Mouse (Mus musculus) ovary, adult 18-20 months (tissue): ENCODE data around the gene Saysd1.

ENCODE experiments used
- DNase-seq: peaks from one replicate; pipeline ENCODE4 v3.0.0; 2022; ENCODE audit warnings: low spot score, mixed read lengths

Gene Saysd1

DNA sequence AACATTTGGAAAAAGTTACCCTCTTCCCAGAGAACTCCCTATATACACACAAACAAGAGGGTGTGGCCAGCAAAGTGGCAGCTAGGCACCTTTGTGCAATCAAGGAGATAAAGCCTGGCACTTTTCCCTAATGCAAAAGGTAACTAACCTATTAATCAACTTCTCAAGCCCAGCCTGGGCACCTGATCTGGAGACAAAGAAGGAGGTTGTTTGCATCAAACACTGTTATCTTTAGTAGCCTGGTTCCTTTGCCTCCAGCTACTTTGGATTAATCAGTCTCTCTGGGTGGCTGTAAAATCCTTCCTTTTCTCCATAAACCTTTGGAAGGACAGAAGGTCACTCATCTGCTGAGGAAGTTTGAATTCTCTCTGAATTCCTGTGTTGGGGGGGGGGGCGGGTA lies 27.4 kb downstream of the Saysd1 start:
- no peak for DNase-seq

DNA sequence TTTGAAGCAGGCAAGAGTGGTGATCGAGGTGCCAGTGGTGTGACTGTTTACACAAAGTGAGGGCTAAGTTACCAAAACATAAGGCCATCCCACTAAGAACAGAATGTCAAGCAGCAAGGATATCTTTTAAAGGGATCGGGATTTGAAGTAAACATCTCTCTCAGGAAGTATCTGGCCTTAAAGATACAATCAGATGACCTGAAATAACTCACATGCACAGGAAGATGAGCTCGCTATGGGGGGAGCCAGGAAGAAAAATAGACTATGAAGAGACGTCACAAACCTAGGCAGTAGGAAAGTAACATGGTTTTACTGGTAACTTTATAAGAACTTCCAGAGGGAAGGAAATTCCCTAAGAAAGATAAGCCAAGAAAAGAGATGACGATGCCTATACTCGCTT lies 32.1 kb downstream of the Saysd1 start:
- DNase-seq, result no peak

DNA sequence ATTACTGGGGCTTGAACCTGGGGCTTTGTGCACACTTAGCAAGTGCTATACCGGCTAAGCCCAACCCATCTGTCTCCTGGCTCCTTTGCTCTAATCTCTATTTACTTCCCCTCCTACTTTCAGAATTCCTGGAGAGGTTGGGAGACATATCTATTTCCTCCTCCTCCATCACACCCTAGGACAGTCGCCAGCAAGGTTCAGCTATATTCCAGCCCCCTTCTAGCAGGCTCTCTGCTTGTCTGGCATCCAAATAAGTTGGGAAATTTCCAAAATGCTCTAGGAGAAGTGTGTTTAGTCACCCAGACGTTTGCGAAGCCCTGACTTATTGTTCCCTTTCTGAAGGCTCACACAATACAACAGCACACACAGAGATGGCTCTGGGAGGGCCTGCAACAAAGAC lies 35.1 kb downstream of the Saysd1 start:
- no peak for DNase-seq

DNA sequence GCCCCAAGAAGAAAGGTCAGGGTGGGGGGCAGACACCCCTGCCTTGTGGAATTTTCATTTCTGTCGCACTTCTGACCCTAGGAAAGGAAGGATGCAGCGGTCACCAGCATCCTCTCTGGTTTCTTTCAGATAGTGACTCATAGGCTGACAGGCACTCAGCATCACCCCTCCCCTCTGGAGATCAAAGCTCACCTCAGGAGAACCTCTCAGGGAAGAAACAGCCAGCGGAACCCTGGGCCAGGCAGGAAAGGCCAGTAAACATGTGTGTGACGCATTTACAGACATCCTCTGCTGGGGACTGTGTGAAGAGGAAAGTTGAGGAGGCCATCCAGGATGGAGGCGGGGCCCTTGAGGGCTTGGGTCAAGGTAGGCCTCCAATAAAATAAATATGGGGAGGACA lies 40.3 kb downstream of the Saysd1 start:
- no peak for DNase-seq

DNA sequence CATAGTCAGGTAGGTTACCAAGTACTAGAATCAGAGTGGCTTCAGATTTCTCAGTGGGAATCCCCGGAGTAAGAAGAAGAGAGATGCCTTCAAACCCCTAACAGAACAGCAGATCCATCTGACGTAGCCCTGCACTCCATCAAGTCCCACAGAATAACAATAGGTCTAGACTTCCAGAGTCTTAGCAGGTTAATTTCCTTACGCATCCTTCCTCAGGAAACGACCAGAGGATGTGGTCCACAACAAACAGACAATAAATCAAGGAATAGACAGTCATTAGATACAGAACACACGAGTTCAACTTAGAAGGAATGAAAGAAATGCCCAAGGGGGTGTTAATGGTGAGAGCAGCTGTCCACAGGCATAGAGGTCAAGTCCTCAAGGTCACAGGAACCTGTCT lies 43.4 kb downstream of the Saysd1 start:
- no peak for DNase-seq

DNA sequence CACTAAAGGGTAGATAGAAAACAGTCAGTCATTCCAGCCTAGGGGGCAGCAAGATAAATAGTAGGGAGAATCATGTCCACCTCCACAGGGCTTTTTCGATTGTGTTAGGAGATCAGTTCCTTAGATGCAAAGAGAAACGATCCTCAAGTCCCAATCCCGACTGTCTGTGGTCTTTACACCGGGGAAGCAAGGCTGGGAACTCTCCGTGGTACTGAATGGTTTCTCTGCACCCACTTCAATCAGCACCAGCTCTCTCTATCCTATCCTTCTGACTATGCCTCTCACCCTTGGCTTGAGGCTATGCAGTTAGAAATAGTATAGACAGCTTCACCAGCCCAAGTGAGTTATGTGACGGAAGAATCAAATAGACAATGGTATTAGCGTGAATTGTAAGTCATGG lies 44.8 kb downstream of the Saysd1 start:
- DNase-seq, result peak; percentile 12

DNA sequence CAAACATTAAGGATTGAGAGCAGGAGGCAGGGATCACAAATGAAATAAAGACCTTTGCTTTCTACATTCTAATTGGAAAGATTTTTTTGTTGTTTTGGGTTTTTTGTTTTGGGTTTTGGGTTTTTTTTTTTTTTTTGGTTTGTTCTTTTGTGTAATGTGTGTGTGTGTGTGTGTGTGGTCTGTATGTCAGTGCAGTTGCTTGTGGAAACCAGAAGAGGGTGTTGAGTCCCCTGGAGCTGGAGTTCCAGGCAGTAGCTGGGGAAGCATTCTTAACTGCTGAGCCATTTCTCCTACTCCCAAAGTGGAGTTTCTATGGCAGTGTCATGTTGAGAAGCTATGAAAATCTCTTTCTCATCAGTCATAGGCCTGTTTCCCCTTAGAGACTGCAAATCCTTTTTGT lies 54.0 kb downstream of the Saysd1 start:
- DNase-seq, result no peak

DNA sequence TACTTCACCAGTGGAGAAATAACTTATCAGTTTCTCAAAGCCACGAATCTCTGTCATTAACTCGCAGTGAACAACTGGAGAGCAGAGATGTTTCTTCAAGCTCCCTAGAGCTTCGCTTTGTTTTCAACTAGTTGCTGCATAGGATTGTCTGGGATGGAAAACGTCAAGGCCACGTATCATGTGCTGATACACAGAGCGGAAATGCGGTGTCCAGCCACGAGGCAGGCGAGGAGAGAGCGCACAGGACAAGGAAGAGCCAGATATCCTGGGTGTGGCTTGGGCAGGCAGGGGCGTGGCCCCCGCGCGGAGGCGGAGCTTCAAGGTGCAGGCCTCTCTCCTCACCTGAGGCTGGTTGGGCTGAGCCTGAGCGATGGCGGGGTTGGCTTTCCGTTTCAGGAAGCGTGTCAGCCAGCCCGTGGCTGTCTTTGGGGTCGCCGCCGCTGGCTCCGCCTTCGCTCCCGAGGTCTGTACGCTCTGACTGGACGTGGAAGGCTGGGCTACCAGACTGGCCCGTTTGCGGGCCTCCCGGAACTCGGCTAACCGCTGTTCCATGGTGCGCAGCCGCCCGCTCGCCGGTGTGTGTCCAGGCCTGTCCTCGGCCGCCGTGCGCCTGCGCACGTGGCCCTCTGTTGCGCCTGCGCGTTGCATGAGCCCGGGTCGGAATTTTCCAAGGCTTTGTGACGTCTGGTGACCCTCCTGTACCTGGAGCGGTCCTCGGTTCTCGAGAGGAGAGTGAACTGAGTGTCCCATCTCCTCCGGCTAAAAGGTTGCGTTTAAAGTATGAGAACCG lies 55.6 kb downstream of the Saysd1 start:
- peak; percentile 90 for DNase-seq

DNA sequence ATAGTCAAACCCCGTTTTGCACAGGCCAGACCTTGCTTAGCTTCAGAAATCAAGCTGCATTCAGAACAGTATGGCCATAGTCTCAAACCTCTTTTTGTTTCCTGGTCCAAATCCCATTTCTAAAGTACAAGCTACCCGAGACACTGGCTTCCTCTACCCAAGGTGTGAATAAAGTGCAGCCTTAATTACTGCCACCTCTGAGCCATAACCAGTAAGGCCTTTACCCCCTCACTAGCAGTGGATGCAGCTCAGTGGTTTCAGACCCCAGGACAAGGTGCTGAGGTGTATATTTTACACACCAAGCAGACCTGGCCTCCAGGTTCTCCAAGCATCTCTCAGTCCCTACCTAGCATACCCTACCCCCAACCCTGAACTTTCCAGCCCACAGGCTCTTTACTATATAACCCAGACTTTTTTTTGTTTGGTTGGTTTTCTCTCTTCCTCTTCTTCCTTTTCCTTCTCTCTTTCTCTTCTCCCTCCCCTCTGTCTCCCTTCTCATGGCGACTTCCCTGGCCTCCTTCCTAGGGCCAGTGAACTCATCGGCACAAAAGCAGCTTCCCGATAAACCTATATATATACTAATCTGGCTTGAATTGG lies 56.3 kb downstream of the Saysd1 start:
- DNase-seq, result no peak

DNA sequence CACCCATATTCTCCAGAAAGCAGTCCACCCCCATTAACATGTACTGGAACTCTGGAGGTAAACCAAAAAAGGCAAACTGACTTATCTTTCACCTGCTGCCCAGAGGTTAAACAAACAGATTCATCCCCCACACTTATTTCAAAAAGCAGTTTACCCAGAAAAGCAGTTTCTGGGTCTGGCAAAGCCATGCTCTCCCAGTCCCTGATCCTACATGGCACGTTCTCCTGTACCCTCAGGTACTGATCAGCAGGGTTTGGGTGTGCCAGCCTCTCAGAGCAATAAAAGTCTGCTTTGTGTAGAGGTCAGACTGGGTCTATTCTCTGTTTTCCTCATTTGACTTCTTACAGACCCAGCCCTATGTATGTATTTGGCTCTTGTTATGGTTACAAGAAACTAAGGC lies 57.2 kb downstream of the Saysd1 start:
- no peak for DNase-seq

DNA sequence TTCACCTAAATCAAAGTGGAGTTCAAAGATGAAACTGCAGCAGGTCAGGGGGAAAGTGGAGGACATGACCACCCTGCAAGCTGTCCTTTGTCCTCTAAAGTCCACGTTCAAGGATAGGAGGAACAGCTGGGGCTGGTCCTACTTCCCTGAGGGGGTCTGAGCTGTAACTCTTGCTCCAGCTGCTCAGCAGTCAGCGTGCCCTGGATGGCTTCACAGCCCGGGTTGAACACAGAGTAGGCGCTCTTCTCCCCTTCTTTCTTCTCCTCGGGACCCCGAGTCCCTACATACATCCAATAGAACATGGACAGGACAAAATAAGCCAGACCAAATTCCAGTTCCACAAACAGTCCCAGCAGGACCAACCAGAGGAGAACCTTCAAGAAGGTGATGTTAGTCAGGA lies 61.2 kb downstream of the Saysd1 start:
- no peak for DNase-seq

DNA sequence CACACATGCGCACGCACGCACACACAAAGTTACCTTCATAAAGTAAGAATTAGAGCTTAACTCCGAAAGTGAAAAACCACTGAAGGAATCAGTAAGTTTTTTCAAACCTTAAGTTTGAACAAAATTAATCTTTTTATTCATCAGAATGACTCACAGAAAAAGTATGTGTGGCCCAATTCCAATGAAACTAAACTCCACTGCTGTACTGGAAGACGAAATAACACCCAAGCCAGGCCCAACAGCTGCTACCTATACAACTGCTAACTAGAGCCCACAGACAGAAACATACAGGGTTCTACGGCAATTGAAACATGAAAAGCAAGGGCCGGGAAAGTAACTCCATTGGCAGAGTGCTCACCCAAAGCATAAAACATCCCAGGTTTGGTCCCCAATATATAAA lies 62.8 kb downstream of the Saysd1 start:
- DNase-seq, result no peak

DNA sequence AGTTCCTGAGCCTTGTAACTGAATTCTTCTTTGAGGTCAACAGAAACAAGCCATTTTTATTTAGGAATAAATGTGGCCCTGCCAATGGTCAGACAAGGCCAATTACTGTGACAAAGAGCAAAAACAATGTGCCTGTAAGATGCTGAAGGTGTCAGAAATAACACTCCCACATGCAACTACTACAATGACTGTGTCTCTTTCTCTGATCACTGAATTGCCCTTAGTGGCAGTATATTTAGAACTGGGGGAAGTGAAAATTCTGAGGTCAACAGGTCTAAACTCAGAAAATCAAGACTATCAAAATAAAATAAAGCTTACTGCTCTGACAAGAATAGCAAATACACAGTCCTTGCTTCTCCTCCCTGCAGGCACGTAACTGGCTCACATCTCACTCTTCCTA lies 63.6 kb downstream of the Saysd1 start:
- DNase-seq, result no peak

DNA sequence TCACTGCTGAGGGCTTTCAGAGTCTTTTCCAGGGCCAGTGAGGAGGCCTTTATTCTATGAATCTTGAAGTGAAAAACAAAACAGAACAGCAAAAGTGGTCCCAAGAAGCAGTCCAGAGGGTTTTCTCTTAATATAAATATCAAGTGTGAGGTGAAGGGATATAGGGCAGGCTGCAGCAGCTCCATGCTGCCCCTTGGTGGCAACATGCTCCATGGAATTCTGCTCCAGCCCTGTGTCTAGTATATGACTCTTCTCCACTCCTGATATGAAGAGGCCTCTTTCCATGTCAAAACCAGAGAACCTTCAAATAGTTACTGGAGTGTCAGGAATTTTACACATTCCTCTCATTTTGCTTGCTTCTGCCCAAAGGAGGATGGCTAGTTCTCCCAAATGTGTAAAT lies 67.7 kb downstream of the Saysd1 start:
- no peak for DNase-seq

DNA sequence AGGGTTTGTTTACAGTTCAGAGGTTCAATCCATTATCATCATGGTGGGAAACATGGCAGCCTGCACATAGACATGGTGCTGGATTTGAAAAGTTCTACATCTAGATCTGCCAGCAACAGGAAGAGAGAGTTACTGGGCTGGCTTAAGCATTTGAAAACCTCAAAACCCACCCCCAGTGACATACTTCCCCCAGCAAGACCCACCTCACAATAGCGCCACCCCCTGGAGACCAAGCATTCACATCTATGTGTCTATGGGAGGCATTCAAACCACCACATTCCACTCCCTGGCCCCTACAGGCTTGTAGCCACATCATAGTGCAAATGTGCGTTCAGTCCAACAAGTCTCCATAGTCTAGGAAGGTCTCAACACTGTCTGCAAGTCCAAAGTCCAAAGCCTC lies 70.0 kb downstream of the Saysd1 start:
- no peak for DNase-seq

DNA sequence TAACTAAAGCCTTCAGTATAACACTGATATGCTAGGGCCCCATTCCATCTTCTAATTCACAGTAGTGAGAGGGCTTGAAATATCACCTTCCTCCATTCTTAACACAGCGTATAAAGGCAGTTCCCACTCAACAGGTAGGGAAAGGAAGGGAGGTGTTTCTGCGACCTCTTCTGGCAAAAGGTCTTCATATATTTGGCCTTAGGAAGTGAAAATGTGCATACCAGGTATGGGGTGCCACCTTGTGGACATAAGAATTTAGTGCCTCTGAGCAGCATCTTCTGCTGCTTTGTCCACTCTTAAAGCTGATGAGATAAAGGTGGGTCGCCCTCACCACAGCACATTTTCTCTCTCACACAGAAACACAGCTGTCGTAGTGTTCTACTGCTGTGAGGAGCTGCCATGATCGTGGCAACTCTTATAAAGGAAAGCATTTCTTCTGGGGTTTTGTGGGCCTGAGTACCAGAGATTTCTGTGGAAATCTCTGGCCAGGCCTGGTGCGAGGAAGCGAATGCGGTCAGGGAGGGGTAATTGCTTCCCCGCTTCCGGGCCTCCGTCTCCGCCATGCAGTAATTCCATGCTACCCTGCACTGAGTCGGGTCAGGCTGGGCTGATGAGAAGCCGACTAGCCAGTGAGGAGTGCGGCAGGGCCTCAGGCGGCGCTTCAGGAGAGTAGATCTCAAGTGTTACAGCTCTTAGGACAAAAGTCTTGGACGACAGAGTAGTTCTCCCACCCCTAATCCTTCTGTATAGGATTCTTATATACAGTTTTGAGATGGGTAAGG lies 70.8 kb downstream of the Saysd1 start:
- DNase-seq, result peak; percentile 22

DNA sequence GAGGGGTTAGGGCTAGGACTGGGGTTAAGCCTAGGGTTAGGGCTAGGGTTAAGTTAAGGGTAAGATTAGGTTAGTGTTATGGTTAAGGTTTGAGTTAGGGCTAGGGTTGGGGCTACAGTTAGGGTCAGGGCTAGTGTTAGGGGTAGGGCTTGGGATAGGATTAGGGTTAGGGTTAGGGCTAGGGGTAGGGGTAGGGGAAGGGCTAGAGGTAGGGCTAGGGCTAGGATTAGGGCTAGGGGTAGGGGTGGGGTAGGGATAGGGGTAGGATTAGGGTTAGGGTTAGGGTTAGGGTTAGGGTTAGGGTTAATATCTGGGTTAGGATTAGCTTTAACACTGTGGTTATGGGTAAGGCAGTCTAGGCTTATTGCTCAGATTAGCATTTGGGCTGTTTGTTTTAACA lies 73.6 kb downstream of the Saysd1 start:
- DNase-seq, result no peak

DNA sequence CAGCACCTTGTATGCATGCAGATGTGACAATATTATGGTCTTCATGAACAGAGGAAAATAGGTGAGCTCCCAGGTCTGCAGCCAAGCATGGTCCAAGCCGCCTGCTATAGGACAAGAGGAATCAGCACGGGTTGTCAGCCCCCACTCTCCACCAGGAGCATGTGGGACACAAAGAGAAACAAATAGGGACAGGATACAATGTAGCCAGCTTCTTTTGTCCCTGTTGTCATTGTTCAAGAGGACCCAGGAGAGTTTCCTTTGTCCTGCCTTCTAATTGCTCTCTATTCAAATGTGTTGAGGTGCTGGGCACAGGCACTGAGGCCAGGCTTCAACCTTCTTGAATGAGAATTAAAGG lies 89.9 kb downstream of the Saysd1 start:
- DNase-seq, result no peak

DNA sequence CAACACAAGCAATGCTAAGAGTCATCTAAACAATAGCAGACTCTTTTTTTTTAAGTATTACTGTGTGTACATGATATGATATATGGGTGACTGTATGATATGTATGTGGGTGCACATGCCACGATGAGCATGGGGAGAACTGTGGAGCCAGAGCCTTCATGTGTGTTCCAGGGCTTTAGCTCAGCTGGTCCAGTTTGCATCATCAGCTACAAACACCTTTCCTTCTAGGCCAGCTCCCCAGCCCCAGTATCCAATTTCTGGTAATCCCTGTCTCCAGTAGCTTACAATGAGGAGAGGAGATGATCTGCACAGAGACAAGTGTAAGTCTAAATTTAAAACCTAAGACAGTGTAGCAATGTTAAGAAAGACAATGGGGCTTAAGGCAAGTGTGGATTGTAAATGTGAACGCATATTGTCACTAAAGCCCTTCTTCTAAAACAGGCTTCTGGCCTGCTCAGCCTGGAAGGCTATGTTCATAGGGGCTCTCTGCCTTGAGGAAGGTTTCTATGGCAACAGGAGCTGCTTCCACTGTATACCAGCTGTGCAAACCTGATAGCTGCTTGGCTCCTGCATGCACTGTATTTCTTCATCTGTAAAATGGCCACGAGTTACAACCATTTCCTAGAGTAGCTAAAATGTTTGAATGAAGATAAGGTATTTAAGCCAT lies 90.4 kb downstream of the Saysd1 start:
- no peak for DNase-seq

DNA sequence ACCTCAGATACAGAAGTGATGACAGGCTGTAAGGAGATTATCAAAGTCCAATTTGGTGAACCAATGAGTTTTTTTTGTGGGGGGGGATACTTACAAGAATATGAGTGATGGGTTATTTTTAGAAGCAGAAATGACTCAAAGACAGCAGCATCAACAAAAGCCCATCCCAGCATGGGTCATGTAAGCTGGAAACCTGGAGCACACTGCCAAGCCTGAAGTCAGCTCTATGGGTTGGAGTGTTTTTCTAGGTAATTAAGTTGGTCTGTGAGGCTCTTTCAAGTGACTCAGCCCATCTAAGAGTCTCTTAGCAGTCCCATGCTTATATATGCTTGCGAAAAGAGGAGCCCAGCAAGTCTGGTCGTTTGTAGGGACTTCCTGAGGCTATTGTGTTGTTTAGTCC lies 91.0 kb downstream of the Saysd1 start:
- DNase-seq, result no peak

DNA sequence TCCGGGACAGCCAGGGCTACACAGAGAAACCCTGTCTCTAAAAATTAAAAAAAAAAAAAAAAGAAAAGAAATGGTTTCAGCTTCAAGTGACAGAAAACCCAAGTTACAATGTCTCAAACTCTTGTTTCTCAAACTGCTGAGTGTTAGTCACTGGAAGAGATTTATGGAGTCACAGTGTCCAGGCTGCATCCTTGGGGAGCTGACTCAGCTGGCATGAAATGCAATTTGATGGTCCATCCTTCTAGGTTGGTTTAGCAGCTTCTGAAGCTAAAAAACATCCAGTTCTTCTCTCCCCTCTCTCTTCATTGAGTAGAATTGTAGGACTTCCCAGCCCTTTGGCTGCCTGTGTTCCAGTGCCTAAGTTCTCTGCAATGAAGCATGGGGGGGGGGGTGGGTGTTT lies 94.3 kb downstream of the Saysd1 start:
- no peak for DNase-seq

DNA sequence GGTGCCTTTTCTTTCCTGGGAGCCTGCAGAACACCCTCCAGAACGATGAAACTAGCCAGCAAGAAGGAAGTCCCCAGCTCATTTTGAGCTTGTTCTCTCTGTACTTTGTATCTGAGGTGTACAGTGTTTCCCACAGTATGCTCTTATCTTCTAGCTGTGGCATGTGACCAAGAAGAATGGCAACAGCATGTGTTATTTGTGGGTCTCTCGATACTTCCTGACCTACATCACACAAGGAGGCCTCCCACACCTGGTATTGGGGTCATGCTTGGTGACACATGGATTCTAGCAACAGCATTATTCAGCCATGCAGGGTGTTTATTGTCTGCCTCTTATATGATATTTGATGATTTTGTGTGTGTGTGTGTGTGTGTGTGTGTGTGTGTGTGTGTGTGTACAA lies 96.5 kb downstream of the Saysd1 start:
- DNase-seq, result no peak

DNA sequence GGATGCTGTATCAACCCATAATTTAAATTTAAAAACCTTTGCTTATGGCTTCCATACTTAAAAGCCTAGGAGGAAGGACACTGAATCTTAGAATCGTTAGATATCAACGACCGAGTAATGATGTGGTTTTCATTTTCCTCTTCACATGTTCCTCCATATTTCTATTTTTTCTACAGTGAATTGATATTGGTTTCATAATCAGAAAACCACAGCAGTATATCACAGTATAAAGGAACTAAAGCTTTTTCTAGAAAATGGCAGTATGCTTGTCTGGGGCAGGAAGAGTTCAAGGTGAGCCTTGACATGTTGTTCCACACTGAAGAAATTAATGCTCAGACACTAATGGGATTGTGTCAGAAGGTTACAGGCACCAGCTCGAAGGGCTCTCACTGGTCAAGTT lies 97.4 kb downstream of the Saysd1 start:
- no peak for DNase-seq
